Mouse (Mus musculus): ENCODE measurements around the gene Slc35d1.
"Not testable (repeated sequence)": the region's sequence is repeated elsewhere in the genome, so short reads cannot be mapped to it uniquely, and the experiment has no call there.

The Slc35d1 gene

GRCm38 (mm10) chr4:103180300-103180888, 34.6 kb downstream of the Slc35d1 start:
- no peak for DNase-seq

GRCm38 (mm10) chr4:103179581-103179980, 35.4 kb downstream of the Slc35d1 start:
- DNase-seq, result no peak

GRCm38 (mm10) chr4:103178635-103179318, 36.2 kb downstream of the Slc35d1 start:
- DNase-seq, result no peak

GRCm38 (mm10) chr4:103177681-103178080, 37.3 kb downstream of the Slc35d1 start:
- DNase-seq, result no peak

GRCm38 (mm10) chr4:103174001-103174400, 41.0 kb downstream of the Slc35d1 start:
- peak; percentile 31 for DNase-seq

- DNase-seq, result no peak
Measured at GRCm38 (mm10) chr4:103173507-103173906, 41.5 kb downstream of the Slc35d1 start.

GRCm38 (mm10) chr4:103171256-103171655, 43.7 kb downstream of the Slc35d1 start:
- DNase-seq, result no peak

GRCm38 (mm10) chr4:103166198-103166597, 48.8 kb downstream of the Slc35d1 start:
- not testable (repeated sequence) for DNase-seq

- no peak for DNase-seq
Measured at GRCm38 (mm10) chr4:103158781-103159180, 56.2 kb downstream of the Slc35d1 start.

- DNase-seq, result no peak
Measured at GRCm38 (mm10) chr4:103151946-103152345, 63.0 kb downstream of the Slc35d1 start.

GRCm38 (mm10) chr4:103146339-103146738, 68.6 kb downstream of the Slc35d1 start:
- DNase-seq, result peak; percentile 85

GRCm38 (mm10) chr4:103136946-103137345, 78.0 kb downstream of the Slc35d1 start:
- no peak for DNase-seq

GRCm38 (mm10) chr4:103126533-103126932, 88.4 kb downstream of the Slc35d1 start:
- no peak for DNase-seq

GRCm38 (mm10) chr4:103123606-103124005, 91.4 kb downstream of the Slc35d1 start:
- no peak for DNase-seq

- DNase-seq, result peak; percentile 31
Measured at GRCm38 (mm10) chr4:103123086-103123485, 91.9 kb downstream of the Slc35d1 start.

GRCm38 (mm10) chr4:103120874-103121389, 94.0 kb downstream of the Slc35d1 start:
- DNase-seq, result peak; percentile 46

Data from thymus, postnatal 25 days (tissue).